ENCODE assay signal across 7 mouse cellular contexts in the genomic region with DNA sequence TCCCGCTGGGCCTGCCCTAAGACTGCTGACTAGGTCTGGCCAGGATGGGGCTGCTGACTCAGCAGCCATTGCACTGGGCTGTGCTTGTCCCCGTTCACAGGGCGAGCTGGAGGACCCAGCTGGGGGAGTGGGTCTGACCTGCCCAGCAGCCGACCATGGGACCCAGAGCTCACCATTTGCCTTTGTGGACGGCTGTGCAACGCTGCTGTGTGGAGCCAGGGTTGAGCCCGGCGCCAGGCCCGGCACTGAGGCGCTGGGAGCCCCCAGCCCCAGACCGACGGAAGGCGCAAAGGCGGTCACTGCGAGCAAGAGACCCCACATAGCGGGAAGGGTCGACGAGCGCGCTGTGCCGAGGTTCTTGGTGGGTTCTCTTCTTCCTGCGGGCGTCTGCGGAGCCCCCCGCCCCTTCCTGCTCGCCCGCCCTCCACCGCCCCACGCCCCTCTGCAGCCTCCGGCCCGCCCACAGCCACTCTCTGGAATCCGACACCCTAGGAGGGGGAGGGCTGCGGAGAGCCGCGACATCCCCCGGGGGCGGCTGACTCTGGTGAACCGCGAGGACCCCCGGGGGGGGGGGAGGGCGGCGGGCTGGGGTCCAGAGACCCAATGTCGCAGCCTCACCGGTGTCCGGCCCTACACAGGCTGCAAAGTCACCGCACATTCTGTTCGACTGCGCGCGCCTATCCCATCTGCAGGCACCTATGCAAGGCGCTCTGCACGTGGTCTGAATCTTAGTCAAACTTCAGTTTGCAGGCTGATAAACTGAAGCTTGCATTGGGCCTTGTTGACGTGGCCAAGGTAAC. TPM values are rescaled to one million over a fixed set of nuclear protein-coding genes. Genes with fewer than 3 reads are reported as not detected.
A peak's percentile ranks its signal among the peaks of the same experiment; 100 is the strongest.
DNase-seq lines count a peak whose midpoint lies in the region; ATAC-seq lines count a peak whose summit lies in the region.

A gene (minus strand): TSS at position 389 of the 800 bp plus-strand sequence.

- peak within 1 kb of the TSS; percentile 83 for H3K4me2 ChIP-seq in embryonic facial prominence, embryonic 11.5 days (ENCODE audit: low read depth, low read length)
- H3K4me2 ChIP-seq in heart, embryonic 11.5 days: peak within 1 kb of the TSS; percentile 91

- H3K9ac ChIP-seq in embryonic facial prominence, embryonic 11.5 days (replicated peaks; ENCODE audit: low read length): peak within 1 kb of the TSS; percentile 82
- H3K9ac ChIP-seq in heart, embryonic 11.5 days (ENCODE audit: low read depth, low read length): peak within 1 kb of the TSS; percentile 77

- peak within 1 kb of the TSS; percentile 53 for H3K4me3 ChIP-seq in megakaryocyte, embryonic 14.5 days (replicated peaks)
- H3K4me3 ChIP-seq in embryonic facial prominence, embryonic 11.5 days (ENCODE audit: low read depth, low read length): peak within 1 kb of the TSS; percentile 61
- peak within 1 kb of the TSS; percentile 58 for H3K4me3 ChIP-seq in heart, embryonic 11.5 days (ENCODE audit: low read depth, low read length)

- peak within 1 kb of the TSS; percentile 78 for H3K27ac ChIP-seq in embryonic facial prominence, embryonic 11.5 days (replicated peaks; ENCODE audit: low read depth, low read length)
- H3K27ac ChIP-seq in heart, embryonic 11.5 days (ENCODE audit: low read depth, low read length): no peak within 1 kb of the TSS

- H3K9me3 ChIP-seq in megakaryocyte, embryonic 14.5 days: peaks cover 17% of the 10 kb centered on the region
- H3K9me3 ChIP-seq in embryonic facial prominence, embryonic 11.5 days (replicated peaks; ENCODE audit: control insufficient read depth, low read length): no peaks in the 10 kb centered on the region
- no peaks in the 10 kb centered on the region for H3K9me3 ChIP-seq in heart, embryonic 11.5 days (replicated peaks; ENCODE audit: control insufficient read depth, low read length)

- WGBS in embryonic facial prominence, embryonic 11.5 days: under 1% methylated on average over 48 of the region's 53 CpGs
- WGBS in heart, embryonic 11.5 days (ENCODE audit: insufficient replicate concordance): under 1% methylated on average over 45 of the region's 53 CpGs

- no peak for ATAC-seq in megakaryocyte, adult 5-6 weeks (ENCODE audit: poor library complexity, severe bottlenecking)
- peak; percentile 86 for ATAC-seq in embryonic facial prominence, embryonic 11.5 days (replicated peaks; ENCODE audit: insufficient number of reproducible peaks, low FRiP score, low TSS enrichment, low read depth)
- peak; percentile 63 for ATAC-seq in heart, embryonic 11.5 days (replicated peaks; ENCODE audit: insufficient number of reproducible peaks, low FRiP score, low TSS enrichment)
- no peak for ATAC-seq in inflammation-experienced regulatory T-cells, adult 6 months

- H3K4me1 ChIP-seq in megakaryocyte, embryonic 14.5 days: peaks cover 16% of the 10 kb centered on the region
- peaks cover 5% of the 10 kb centered on the region for H3K4me1 ChIP-seq in embryonic facial prominence, embryonic 11.5 days (ENCODE audit: control insufficient read depth, insufficient read depth, low read length)
- peaks cover 6% of the 10 kb centered on the region; the same call in 1 of the 2 replicates for H3K4me1 ChIP-seq in heart, embryonic 11.5 days (ENCODE audit: control insufficient read depth, insufficient read depth, low read length)

- H3K27me3 ChIP-seq in megakaryocyte, embryonic 14.5 days (replicated peaks): peaks cover 83% of the 10 kb centered on the region
- no peaks in the 10 kb centered on the region for H3K27me3 ChIP-seq in embryonic facial prominence, embryonic 11.5 days (ENCODE audit: control insufficient read depth, insufficient read depth, low read length)
- H3K27me3 ChIP-seq in heart, embryonic 11.5 days (ENCODE audit: control insufficient read depth, insufficient read depth, low read length): peaks cover 7% of the 10 kb centered on the region; the same call in 1 of the 2 replicates

- peak; percentile 84 for DNase-seq in embryonic facial prominence, embryonic 11.5 days (ENCODE audit: low spot score)
- DNase-seq in kidney, postnatal 4 days: peak; percentile 73 to 80
- peak; percentile 81 for DNase-seq in neural tube, embryonic 10.5 days (ENCODE audit: extremely low spot score, low spot score)

- no peaks in the 10 kb centered on the region for H3K36me3 ChIP-seq in megakaryocyte, embryonic 14.5 days (replicated peaks; ENCODE audit: low read length)
- no peaks in the 10 kb centered on the region for H3K36me3 ChIP-seq in embryonic facial prominence, embryonic 11.5 days (replicated peaks; ENCODE audit: control insufficient read depth, insufficient read depth, low read depth, low read length)
- no peaks in the 10 kb centered on the region; the same call in 1 of the 2 replicates for H3K36me3 ChIP-seq in heart, embryonic 11.5 days (ENCODE audit: control insufficient read depth, insufficient read depth, low read length)

RNA-seq across cellular contexts. Expression of the gene that starts here (rescaled TPM):
- 0.64 TPM in 1 of 2 replicates, not detected in the other for polyA plus RNA-seq in megakaryocyte, embryonic 14.5 days (2012; ENCODE audit: insufficient read depth, low replicate concordance)
- total RNA-seq in megakaryocyte, adult 5-6 weeks (2015): 0.18 and 0.25 TPM in 2 replicates
- total RNA-seq in megakaryocyte, adult 5-6 weeks (2017): 0.37 and 0.53 TPM in 2 replicates
- polyA plus RNA-seq in embryonic facial prominence, embryonic 11.5 days (2014; fragmentation: Nextera tagmentation; extraction: Ambion mirVana): 53.0 and 54.3 TPM in 2 replicates
- polyA plus RNA-seq in heart, embryonic 11.5 days (2014; fragmentation: Nextera tagmentation; extraction: Ambion mirVana): 27.0 and 31.2 TPM in 2 replicates
- under 1 TPM in 1 of 3 experiments, not detected in 2; 0.40 TPM for polyA plus RNA-seq in inflammation-experienced regulatory T-cells, adult 6 months (2017; shearing (Covaris generic))

Comparison
In these comparisons a context has a peak if more than half of its experiments do, and no peak if none do; other contexts are left out.
1. RNA of the gene that starts here (polyA plus RNA-seq): 53.0 to 54.3 TPM in embryonic facial prominence, embryonic 11.5 days and 27.0 to 31.2 TPM in heart, embryonic 11.5 days; 0.64 TPM in megakaryocyte, embryonic 14.5 days and 0.40 TPM in inflammation-experienced regulatory T-cells, adult 6 months; every median in the first group is over 10 times any median in the second.
2. ATAC-seq: peak in embryonic facial prominence, embryonic 11.5 days (single experiment) and heart, embryonic 11.5 days (single experiment); none in megakaryocyte, adult 5-6 weeks (single experiment) and inflammation-experienced regulatory T-cells, adult 6 months (single experiment).
3. Peak in every context shown above with its lines, with median percentiles within 50 percentile points of each other: H3K4me3 ChIP-seq and DNase-seq.